Mouse (Mus musculus) CD4-positive, CD25-positive, alpha-beta regulatory T cell, adult 2 months (primary cell): ENCODE measurements around the gene 2200002J24Rik.
A peak's percentile ranks its signal among the peaks of the same experiment; 100 is the strongest.

Experiments used
- DNase-seq: peaks from one replicate; pipeline ENCODE4 v3.0.0-alpha.2; 2012; ENCODE audit warnings: low read depth, low spot score

The 2200002J24Rik gene

DNA sequence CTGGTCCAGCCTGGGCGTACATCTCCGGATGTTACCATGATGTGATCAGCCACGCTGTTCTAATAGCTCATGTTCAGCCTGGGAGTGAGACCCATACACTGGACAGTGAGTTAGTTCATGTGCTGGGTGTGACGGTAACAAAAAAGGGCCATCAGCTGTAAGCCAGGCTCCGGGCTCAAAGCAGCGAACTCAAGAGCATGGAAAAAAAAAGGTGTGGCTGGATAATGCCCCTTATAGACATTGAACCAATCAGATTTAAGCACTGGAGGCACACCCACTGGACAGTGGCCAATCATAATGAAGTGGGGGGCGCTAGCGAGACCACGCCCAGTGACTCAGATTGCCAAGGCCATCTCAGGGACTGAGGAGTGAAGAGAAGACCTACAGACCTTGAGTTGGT lies at the start of gene 2200002J24Rik:
Gene 2200002J24Rik (plus strand): TSS at position 338 of the 400 bp plus-strand sequence.
- DNase-seq = no peak

DNA sequence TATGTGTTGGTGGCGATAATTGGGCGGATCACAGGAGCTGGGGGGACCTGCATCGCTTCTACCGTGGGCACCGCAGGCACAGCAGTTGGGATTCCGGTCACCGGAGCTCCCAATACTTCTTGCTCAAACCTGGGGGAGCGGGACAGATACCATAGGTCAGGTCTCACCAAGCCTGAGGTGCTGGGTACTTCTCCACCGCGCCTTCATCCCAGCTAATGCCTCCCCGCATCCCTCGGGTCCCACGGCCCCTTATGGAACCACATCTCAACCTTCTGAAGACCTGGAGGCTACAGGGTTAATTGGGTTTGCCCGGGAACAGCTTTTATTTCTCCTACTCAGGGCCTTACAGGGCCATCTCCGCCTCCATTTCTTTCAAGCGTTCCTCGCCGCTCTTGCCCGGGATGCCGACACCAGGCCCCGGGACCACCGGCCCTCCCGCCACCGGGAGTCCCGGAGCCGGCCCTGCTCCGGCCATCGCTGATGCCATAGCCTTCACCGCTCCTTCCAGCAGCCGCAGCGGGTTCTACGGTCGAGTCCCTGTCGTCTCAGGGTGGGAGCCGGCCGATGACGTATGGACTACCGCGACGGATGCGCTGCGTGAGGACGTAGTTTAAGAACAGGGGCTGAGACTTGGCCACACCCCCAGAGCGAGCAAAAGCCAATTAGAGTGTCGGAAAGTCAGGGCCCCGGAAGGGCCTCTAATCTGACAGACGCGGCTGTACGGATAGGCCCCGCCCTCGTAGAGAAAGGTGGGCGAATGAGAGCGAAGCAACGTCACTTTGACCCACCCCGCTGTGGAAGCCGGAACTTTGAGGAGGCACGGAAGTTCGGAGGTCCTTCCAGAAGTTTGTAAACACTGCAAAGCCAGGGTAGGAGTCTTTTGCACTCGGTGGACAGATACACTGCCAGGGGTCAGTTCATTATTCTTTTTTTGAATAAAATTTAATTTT lies 48.9 kb upstream of the 2200002J24Rik start, which contains the start of gene Rbm42:
Gene Rbm42 (minus strand): TSS at position 727 of the 950 bp plus-strand sequence.
- peak; percentile 99 for DNase-seq

DNA sequence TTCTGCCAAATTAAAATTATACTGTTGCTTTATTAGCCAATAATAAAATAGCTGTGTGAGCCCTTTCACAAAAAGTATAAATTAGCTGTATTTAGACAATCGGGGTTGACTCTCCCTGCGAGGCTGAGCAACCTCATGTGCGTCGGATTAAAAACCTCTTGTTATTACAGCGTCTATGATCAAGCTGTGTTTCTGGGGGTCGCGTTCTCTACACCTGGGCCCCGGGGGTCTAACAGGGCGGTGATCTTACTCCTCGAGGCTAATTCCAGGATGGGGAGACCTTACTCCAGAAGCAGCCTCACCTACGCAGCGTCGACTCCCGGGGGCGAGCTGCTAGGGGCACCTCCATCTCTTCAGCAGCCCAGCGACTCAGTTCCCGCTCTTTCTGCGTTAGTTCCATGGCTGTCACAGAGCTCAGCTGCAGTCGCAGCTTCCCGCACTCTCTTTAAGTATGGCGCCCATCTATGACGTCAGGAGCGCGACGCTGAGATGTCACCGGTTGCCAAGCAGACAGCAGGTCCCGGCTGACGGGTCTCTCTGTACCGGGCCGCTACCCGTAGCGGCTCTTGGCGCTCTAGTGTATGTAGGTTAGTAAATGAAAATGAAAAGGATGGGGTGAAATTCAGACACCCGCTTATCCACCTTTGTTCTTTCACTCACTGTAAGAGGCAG lies 34.1 kb upstream of the 2200002J24Rik start, which contains the start of gene Haus5:
Gene Haus5 (minus strand): TSS at position 466 of the 672 bp plus-strand sequence.
- DNase-seq = peak; percentile 97

DNA sequence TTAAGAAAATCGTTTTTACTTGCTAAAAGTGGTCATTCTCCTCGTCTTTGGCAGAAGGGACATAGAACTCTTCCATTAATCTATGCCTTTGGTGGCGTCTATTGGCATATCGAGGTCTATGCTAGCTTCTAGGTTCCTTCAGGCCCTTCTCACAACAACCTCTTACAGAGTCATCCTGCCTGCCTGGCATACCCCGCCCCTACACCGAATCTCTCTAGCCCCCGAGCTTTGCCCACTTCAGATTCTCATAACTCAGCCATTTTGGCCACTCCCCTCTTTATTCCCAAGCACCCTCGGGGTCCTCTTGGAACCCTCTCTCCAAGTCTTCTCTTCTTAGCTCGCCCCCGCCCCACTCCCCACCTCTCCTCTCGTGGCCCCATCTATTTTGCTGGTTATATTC lies 33.4 kb upstream of the 2200002J24Rik start:
- peak; percentile 17 for DNase-seq

DNA sequence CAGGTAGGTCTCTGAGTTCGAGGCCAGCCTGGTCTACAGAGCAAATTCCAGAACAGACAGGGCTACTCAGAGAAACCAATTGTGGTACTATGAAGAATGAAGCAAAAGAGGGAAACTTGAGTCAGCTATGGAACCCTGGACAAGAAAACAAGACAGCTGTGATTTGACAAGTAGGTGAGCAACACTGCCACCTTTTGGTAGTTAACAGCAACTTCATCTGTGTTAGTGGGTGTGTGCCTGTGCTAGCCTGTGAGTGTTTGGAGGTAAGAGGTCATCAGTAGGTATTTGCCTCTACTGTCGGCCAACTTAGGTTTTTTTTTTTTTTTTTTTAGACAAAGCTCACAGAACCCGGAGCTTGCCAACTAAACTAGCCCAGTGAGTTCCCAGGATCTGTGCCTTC lies 29.5 kb upstream of the 2200002J24Rik start:
- DNase-seq = peak; percentile 66

DNA sequence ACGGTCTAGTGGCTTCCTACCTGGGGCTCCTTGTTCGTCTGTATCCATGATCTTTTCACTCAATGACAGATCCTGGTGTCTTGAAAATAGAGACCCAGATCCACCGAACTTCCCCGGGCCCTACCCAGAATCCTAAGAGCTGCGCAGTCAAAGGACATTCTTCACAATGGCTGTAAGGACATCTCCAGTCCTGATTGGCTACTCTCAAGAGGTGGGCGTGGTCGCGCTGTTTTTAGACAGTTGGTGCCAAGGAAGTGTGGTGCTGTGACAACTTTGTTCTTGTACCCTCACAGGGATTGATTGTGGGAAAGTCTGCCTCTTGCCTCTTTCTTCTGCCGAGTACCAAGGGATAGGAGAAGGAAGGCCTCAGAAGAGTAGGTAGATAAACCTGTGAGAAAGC lies 27.2 kb upstream of the 2200002J24Rik start, which contains the start of gene Pmis2:
Gene Pmis2 (minus strand): TSS at position 126 of the 400 bp plus-strand sequence.
- no peak for DNase-seq

DNA sequence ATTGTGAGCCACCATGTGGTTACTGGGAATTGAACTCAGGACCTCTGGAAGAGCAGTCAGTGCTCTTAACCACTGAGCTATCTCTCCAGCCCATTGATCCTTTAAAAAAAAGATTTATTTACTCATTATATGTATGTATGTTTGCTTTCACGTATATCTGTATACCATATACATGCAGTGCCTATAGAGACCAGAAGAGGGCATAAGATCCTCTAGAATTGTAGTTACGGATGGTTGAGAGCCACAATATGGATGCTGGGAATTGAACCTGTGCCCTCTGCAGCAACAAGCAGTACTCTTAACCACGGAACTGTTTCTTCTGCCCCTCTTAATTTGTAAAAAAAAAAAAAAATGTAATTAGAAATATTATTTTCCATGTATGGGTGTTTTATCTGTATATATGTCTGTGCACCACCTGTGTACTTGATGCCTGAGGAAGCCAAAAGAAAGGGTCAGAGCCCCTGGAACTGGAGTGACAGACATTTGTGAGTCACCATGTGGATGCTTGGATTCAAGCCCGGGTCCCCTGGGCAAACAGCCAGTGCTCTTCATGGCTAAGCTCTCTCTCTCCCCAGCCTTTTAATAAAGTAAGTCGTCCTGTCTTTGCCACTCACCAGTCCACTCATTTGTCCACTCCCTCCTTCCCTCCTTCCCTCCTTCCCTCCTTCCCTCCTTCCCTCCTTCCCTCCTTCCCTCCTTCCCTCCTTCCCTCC lies 20.3 kb upstream of the 2200002J24Rik start:
- peak; percentile 11 for DNase-seq

DNA sequence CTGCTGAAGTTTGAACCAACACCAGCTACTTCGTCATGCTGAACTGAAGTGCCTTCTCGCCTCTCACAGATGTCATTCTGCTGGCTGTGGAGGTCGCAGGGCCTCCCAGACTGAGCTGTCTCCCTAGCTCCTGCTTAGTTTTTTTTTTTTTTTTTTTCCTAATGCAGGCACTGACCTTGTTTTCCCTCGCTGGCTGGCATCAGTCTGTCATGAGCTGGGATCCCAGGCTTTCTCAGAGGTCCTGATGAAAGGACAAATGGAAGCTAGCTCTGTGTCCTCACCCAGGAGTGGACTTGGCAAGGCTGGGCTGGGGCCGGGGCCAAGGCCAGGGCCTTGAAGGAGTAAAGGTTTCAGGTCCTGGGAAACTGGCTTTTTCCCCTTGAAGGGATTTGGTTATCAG lies 16.8 kb upstream of the 2200002J24Rik start:
- DNase-seq = no peak

DNA sequence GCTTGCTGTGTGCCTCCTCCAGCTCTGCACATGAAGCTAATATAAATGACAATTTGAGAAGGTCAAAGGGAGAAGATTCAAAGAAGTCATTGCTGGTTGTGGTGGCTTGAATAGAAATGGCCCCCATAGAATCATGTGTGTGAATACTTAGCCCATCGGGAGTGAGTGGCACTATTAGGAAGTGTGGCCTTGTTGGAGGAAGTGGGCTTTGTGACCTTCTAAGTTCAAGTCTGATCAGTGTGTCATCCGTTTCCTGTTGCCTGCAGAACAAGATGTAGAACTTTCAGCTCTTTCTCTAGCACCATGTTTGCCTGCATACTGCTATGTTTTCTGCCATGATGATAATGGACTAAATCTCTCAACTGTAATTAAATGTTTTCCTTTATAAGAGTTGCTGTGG lies 15.3 kb upstream of the 2200002J24Rik start:
- DNase-seq = no peak

DNA sequence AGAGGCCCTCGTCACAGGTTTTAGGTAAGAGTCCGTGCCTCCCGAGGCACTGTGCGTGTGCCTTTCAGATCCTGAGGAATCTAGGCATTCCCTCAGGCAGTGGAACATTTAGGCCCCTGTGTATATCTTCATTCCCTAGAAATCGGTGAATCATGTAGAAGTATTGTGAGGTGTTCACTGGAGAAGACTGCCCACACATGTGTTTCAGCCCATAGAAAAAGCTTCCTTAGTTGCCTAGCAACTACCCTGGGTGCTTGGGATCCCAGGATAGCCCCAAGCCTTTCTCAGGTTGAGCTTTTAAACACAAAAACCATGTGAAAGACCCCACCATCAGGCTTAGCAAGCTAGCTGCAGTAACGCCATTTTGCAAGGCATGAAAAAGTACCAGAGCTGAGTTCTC lies 10.4 kb upstream of the 2200002J24Rik start:
- no peak for DNase-seq

DNA sequence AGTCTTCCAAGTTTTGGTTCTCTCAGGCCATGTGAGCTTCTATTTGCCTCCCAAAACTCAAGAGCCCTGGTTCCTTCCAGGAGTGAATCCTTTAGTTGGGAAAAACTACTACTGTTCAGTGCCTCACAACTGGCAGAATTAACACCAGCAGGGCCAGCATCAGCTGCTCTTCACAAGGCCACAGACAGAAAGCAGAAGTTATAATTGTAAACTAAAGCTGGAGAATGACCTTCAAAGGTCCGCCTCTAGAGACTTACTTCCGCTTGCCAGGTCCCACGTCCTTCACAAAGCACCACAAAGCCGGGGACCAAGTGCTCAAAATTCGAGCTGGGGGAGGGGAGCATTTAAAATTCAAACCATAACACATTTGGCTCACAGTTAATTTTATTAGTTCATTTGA lies 625 bp upstream of the 2200002J24Rik start:
- DNase-seq = no peak

DNA sequence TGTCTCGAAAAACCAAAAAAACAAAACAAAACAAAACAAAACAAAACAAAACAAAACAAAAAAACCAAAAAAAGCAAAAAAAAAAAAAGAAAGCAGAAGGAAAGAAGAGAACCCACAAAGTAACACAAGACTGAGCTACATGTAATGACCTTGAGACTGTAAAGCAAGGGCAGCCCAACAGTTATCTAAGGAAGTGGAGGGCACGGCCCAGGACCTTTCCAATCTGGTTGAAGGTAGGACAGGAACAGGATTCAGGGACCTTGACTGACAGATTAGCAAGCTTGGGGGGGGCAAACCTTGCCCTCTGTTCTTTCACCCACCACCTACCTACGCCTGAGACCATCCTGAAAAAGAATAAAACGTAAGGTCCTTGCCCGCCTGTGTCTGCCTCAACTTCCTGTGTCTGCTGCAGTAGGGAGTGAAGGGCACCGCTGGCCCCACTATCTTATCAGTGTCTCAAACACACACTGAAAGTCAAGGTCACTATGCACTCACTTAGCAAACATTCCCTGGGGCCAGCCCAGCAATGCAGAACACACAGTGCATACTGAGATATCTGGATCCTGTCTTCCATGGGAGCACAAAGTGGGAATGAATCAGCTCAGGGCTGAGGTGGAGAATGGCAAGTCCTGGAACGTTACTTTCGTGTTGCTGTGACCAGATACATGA lies 7.6 kb downstream of the 2200002J24Rik start:
- DNase-seq = no peak

DNA sequence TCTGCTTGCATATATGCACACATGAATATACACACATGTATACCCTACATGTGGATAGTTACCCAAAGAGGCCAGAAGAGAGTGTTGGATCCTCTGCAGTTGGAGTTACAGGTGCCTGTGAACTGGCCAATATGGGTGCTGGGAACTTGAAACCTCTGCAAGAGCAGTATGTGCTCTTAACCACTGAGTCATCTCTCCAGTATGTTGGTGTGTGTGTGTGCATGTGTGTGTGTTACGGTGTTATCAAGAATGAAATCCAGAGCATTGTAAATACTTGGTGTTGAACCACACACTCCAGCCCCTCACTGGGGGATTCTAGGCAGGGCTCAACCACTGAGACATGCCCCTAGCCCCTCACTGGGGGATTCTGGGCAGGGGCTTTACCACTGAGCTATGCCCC lies 8.7 kb downstream of the 2200002J24Rik start:
- DNase-seq = no peak

DNA sequence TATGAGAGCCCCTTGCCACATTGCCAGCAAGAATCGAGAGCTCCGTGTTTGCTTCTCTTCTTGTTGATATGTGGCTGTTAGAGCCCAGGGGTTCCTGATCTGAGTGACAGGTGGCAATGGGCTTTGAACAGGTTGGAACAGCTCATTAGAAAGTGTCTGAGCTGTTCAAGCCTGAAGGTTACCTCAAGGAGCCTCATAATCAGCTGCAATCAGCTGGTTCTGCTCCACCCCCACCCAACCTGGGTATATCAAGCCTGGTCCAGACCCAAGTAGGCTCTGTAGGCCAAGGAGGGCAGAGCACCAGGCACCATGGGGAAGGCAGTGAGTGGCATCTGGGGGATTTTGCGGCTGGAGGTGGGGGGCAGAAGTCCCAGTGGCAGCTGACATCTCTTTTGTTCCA lies 13.2 kb downstream of the 2200002J24Rik start, which contains the start of gene Atp4a:
Gene Atp4a (plus strand): TSS at position 268 of the 400 bp plus-strand sequence.
- no peak for DNase-seq

DNA sequence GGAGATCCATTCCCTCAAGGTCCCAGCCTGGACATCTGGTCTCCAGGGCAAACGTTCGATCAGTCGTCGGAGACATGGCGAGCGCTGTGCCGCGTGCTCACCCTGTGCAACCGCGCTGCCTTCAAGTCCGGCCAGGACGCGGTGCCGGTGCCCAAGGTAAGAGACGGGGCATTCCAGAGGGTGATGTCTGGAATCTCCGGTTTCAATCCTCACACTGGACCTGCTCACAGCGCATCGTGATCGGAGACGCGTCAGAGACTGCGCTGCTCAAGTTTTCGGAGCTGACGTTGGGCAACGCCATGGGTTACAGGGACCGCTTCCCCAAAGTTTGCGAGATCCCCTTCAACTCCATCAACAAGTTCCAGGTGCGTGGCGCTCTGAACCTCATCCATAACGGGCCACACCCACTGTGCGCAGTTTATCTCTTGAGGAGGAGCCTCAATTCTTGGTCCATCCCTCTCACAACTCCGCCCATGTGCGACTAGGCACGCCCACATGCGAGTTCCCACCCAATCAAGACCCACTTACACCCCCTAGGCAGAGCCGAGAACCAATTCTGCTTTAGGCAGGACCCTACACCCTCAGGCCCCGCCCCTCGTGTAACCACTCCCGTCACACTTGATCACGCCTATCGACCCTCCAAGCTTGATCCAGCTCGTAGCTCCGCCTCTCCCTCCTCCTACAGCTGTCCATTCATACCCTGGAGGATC lies 18.4 kb downstream of the 2200002J24Rik start:
- DNase-seq = peak; percentile 73

DNA sequence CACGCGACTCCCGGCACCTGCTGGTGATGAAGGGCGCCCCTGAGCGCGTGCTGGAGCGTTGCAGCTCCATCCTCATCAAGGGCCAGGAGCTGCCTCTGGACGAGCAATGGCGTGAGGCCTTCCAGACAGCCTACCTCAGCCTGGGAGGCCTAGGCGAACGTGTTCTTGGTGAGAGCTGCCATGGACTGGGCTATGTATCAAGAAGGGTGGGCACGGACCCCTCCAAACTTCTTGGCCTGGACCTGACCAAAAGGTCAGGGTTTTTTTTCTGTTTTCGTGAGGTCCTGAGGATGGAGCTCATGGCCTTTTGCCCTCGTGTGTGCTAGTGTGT lies 19.0 kb downstream of the 2200002J24Rik start:
- no peak for DNase-seq

DNA sequence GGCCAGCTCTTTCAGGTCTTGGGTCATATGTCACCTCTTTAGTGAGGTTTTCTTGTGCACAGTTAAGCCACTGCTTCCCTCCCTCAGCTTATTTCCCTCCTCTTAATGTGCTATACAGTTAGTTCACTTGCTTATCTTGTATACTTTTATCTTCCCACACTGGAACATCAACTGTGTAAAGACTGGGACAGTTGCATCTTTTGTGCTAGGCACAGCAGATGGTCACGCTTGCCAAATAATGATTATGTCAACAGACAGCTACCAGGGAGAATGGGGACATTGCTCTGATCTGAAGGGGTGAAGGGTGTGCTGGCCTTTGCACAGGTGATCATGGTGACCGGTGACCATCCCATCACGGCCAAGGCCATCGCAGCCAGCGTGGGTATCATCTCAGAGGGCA lies 20.9 kb downstream of the 2200002J24Rik start:
- DNase-seq = no peak

DNA sequence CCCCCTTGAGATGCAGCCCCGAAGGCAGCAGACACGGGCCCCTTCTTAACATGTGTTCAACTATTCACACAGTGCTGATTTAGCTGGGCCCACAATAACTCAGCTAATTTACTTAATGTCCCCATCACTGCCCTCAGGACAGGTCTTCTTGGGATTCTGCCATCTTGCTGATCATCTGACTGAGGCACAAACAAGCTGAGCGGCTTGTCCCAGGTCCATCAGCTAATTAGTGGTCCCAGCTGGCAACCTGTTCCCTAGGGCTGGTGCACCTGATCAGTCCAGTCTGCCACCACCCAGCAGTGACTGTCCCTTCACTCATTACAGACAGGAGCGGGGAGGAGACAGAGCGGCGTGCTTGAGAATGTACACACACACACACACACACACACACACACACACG lies 22.6 kb downstream of the 2200002J24Rik start:
- DNase-seq = no peak

DNA sequence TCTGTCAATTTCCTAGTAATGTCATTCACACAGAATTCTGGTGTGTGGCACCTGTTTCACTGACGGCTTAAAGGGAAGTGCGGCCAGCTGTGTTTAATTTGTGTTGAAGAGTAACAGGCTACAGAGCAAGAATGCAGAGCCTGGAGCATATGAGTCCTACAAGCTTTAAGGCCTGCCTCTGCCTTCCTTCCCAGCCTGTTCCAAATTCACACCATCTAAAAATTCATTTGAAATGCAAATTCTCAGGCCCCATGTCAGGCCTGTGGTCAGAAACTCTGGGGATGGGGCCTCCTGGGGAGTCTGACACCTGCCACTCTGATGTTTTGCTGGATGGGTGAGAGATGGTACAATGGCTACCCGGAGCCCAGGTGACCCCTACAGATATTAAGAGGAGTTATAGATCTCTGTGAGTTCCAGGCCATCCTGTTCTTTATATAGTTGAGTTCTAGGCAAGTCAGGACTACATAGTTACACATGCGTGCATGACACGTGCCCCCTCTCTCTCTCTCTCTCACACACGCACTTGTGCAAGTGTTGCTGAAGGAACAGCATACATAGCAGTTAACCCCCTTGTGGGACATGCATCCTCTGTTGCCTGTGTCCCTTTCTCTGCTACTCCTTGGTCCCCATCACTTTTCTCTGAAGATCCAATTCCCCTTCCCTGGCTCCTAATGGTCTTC lies 24.7 kb downstream of the 2200002J24Rik start:
- DNase-seq = no peak

DNA sequence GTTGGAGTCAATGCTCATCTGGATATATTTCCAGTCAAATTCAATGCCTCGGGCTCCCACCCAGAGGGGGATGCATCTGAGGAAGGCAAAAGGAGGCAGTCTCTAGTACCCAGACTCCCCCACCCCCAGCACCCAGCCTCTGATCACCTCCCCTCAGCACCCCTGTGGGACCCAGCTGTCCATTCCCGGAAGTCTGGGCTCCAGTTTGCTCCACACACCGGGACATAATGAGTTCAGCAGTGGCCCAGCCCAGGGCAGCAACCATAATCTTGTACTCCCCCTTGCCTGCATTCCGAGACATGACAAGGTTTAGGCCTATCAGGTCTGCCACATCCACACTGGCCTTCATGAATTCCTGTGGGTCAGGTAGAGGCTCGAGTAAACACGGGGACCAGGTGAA lies 29.5 kb downstream of the 2200002J24Rik start:
- DNase-seq = no peak
